Mouse (Mus musculus) stomach, embryonic 16.5 days (tissue): ENCODE data around the gene Tmem88b. TPM values are rescaled to one million over a fixed set of nuclear protein-coding genes. Genes with fewer than 3 reads are reported as not detected.

Experiments
- ATAC-seq: fragments of 200-750 bp; cut with Nextera tagmentation; 2 replicates; pipeline ENCODE4 v1.8.0; 2017; ENCODE audit warnings: moderate number of reproducible peaks, moderate TSS enrichment; ENCODE audit not compliant: insufficient read depth, low FRiP score
- H3K27ac ChIP-seq: fragments of 300-500 bp; sonication (generic); 2 replicates; pipeline ENCODE4 v1.5.1; 2014; ENCODE audit warnings: low read length
- H3K27me3 ChIP-seq: fragments of 300-500 bp; sonication (generic); 2 replicates; pipeline ENCODE4 v1.6.1; 2014; ENCODE audit warnings: low read length, control low read depth, mixed read lengths; ENCODE audit not compliant: control insufficient read depth, insufficient read depth
- H3K36me3 ChIP-seq: fragments of 300-500 bp; sonication (generic); 2 replicates; pipeline ENCODE4 v1.6.1; 2014; ENCODE audit warnings: low read length; ENCODE audit not compliant: control insufficient read depth, insufficient read depth
- H3K4me1 ChIP-seq: fragments of 300-500 bp; sonication (generic); 2 replicates; pipeline ENCODE4 v1.6.1; 2014; ENCODE audit warnings: low read length, control low read depth, mixed read lengths; ENCODE audit not compliant: control insufficient read depth, insufficient read depth
- H3K4me2 ChIP-seq: fragments of 300-500 bp; sonication (generic); 2 replicates; pipeline ENCODE4 v1.6.1; 2014; ENCODE audit warnings: low read depth, low read length, mixed read lengths
- H3K4me3 ChIP-seq: fragments of 300-500 bp; sonication (generic); replicated peaks from 2 replicates; pipeline ENCODE4 v1.5.1; 2014; ENCODE audit warnings: mild to moderate bottlenecking, low read length
- H3K9ac ChIP-seq: fragments of 300-500 bp; sonication (generic); 2 replicates; pipeline ENCODE4 v1.6.1; 2014; ENCODE audit warnings: low read length
- H3K9me3 ChIP-seq: fragments of 300-500 bp; sonication (generic); replicated peaks from 2 replicates; pipeline ENCODE4 v1.6.1; 2016; ENCODE audit warnings: low read length, control low read depth; ENCODE audit not compliant: control insufficient read depth
- WGBS: fragments of 180-500 bp; shearing (Covaris S2); extraction: QIAGEN DNeasy Blood & Tissue Kit; methylation state at CpG from one replicate; pipeline ENCODE4 v1.1.7; 2014; 5-methylcytosine and 5-hydroxymethylcytosine counted together
- polyA plus RNA-seq: library from polyadenylated mRNA; unstranded; fragments of >200 nt; fragmentation: Nextera tagmentation; extraction: Ambion mirVana; gene quantifications from 2 replicates; pipeline ENCODE4 v1.2.1, GENCODE M21; 2015

Gene Tmem88b
- polyA plus RNA-seq, 1 experiment from 2014 or later: 0.43 TPM

GRCm38 (mm10) chr4:155783486-155784080 lies 2.1 kb downstream of the Tmem88b start:
- no peaks in the 10 kb centered on the region for H3K27me3 ChIP-seq
- H3K4me1 ChIP-seq: peaks cover 7% of the 10 kb centered on the region; the same call in 1 of the 2 replicates
- peak overlapping the region; percentile 82; the same call in 1 of the 2 replicates for H3K27ac ChIP-seq
- H3K9ac ChIP-seq: peak overlapping the region; percentile 92
- peak overlapping the region; percentile 76 for H3K4me2 ChIP-seq
- H3K36me3 ChIP-seq: no peaks in the 10 kb centered on the region
- peak overlapping the region; percentile 68 for H3K4me3 ChIP-seq
- no peaks in the 10 kb centered on the region for H3K9me3 ChIP-seq
- WGBS: 35% methylated on average over 16 of the region's 16 CpGs
- ATAC-seq: 0 out of 2 replicates have a peak, but pooled peaks have one; percentile 12

GRCm38 (mm10) chr4:155780895-155781294 lies 4.8 kb downstream of the Tmem88b start:
- WGBS: 28% methylated on average over 6 of the region's 6 CpGs

GRCm38 (mm10) chr4:155779498-155779897 lies 6.2 kb downstream of the Tmem88b start:
- H3K27ac ChIP-seq: no peak overlapping the region
- no peak overlapping the region for H3K4me3 ChIP-seq
- H3K9ac ChIP-seq: no peak overlapping the region
- H3K36me3 ChIP-seq: no peaks in the 10 kb centered on the region
- ATAC-seq: no peak
- no peaks in the 10 kb centered on the region for H3K9me3 ChIP-seq
- no peaks in the 10 kb centered on the region for H3K27me3 ChIP-seq
- H3K4me2 ChIP-seq: no peak overlapping the region
- WGBS: 80% methylated on average over 4 of the region's 4 CpGs
- peaks cover 28% of the 10 kb centered on the region for H3K4me1 ChIP-seq

More at GRCm38 (mm10) chr4:155780895-155781294, 4.8 kb downstream of the Tmem88b start:
- H3K27me3 ChIP-seq: no peaks in the 10 kb centered on the region
- ATAC-seq: no peak
- H3K9me3 ChIP-seq: no peaks in the 10 kb centered on the region
- H3K9ac ChIP-seq: no peak overlapping the region
- peaks cover 20% of the 10 kb centered on the region for H3K4me1 ChIP-seq
- no peaks in the 10 kb centered on the region for H3K36me3 ChIP-seq
- H3K4me3 ChIP-seq: no peak overlapping the region
- no peak overlapping the region for H3K4me2 ChIP-seq
- no peak overlapping the region for H3K27ac ChIP-seq

GRCm38 (mm10) chr4:155777816-155778215 lies 7.9 kb downstream of the Tmem88b start:
- Histone ChIP-seq H3K27ac (no peak overlapping the region; the same call in none of the 2 replicates), H3K4me3 (no peak overlapping the region), H3K4me1 (peaks cover 30% of the 10 kb centered on the region), H3K9me3 (no peaks in the 10 kb centered on the region), H3K36me3 (no peaks in the 10 kb centered on the region), H3K9ac (peak overlapping the region; percentile 44), H3K27me3 (no peaks in the 10 kb centered on the region), H3K4me2 (no peak overlapping the region)
- ATAC-seq: no peak
- WGBS: 55% methylated on average over 2 of the region's 2 CpGs

- Histone ChIP-seq H3K9ac (no peak overlapping the region), H3K27me3 (no peaks in the 10 kb centered on the region), H3K9me3 (no peaks in the 10 kb centered on the region), H3K36me3 (no peaks in the 10 kb centered on the region), H3K4me3 (no peak overlapping the region), H3K4me1 (peaks cover 30% of the 10 kb centered on the region), H3K4me2 (no peak overlapping the region), H3K27ac (peak overlapping the region; percentile 94)
- ATAC-seq: no peak
- WGBS: 33% methylated on average over 2 of the region's 2 CpGs
These were observed 8.9 kb downstream of the Tmem88b start for GRCm38 (mm10) chr4:155776704-155777335.

GRCm38 (mm10) chr4:155775855-155776254 lies 9.8 kb downstream of the Tmem88b start:
- H3K9ac ChIP-seq: 0 out of 2 replicates have a peak overlapping the region, but pooled peaks have one; percentile 74
- peak overlapping the region; percentile 94 for H3K27ac ChIP-seq
- H3K9me3 ChIP-seq: no peaks in the 10 kb centered on the region
- H3K36me3 ChIP-seq: no peaks in the 10 kb centered on the region
- no peak overlapping the region for H3K4me3 ChIP-seq
- 56% methylated on average over 3 of the region's 3 CpGs for WGBS
- H3K4me2 ChIP-seq: no peak overlapping the region
- H3K4me1 ChIP-seq: peaks cover 27% of the 10 kb centered on the region
- ATAC-seq: no peak
- H3K27me3 ChIP-seq: no peaks in the 10 kb centered on the region

- H3K27ac ChIP-seq: peak overlapping the region; percentile 94
- ATAC-seq: peak; percentile 51
- peak overlapping the region; percentile 92 for H3K4me2 ChIP-seq
- peak overlapping the region; percentile 74 for H3K9ac ChIP-seq
- H3K9me3 ChIP-seq: no peaks in the 10 kb centered on the region
- no peaks in the 10 kb centered on the region for H3K36me3 ChIP-seq
- 35% methylated on average over 9 of the region's 9 CpGs for WGBS
- peak overlapping the region; percentile 58 for H3K4me3 ChIP-seq
- no peaks in the 10 kb centered on the region for H3K27me3 ChIP-seq
- peaks cover 31% of the 10 kb centered on the region for H3K4me1 ChIP-seq
These were observed 10.5 kb downstream of the Tmem88b start for GRCm38 (mm10) chr4:155774971-155775740.

- Histone ChIP-seq H3K27ac (peak within 1 kb of the TSS; percentile 94), H3K36me3 (no peaks in the 10 kb centered on the region), H3K27me3 (no peaks in the 10 kb centered on the region), H3K4me3 (peak within 1 kb of the TSS; percentile 58), H3K4me1 (peaks cover 35% of the 10 kb centered on the region), H3K4me2 (peak within 1 kb of the TSS; percentile 92), H3K9me3 (no peaks in the 10 kb centered on the region), H3K9ac (peak within 1 kb of the TSS; percentile 74)
- ATAC-seq: peak; percentile 80
- WGBS: under 1% methylated on average over 35 of the region's 35 CpGs
These were observed 11.4 kb downstream of the Tmem88b start, which contains the start of gene Vwa1 for GRCm38 (mm10) chr4:155774280-155774754. Vwa1 (minus strand) TSS chr4:155774698.
